Mouse (Mus musculus) testis, adult 2 months (tissue): Measurements from ENCODE around the gene Pola2.

ENCODE experiments used
- CTCF ChIP-seq: fragments of 200-500 bp; IDR thresholded peaks from 2 replicates; pipeline ENCODE4 v1.5.1; 2012; ENCODE audit warnings: low read depth, mild to moderate bottlenecking, inconsistent platforms, low read length, moderate library complexity; ENCODE audit not compliant: control insufficient read depth, insufficient read depth, insufficient replicate concordance
- POLR2A ChIP-seq: fragments of 200-500 bp; IDR thresholded peaks from 2 replicates; pipeline ENCODE4 v1.6.1; 2012; ENCODE audit warnings: low read depth, mild to moderate bottlenecking, inconsistent platforms, low read length, moderate library complexity; ENCODE audit not compliant: control insufficient read depth

DNA sequence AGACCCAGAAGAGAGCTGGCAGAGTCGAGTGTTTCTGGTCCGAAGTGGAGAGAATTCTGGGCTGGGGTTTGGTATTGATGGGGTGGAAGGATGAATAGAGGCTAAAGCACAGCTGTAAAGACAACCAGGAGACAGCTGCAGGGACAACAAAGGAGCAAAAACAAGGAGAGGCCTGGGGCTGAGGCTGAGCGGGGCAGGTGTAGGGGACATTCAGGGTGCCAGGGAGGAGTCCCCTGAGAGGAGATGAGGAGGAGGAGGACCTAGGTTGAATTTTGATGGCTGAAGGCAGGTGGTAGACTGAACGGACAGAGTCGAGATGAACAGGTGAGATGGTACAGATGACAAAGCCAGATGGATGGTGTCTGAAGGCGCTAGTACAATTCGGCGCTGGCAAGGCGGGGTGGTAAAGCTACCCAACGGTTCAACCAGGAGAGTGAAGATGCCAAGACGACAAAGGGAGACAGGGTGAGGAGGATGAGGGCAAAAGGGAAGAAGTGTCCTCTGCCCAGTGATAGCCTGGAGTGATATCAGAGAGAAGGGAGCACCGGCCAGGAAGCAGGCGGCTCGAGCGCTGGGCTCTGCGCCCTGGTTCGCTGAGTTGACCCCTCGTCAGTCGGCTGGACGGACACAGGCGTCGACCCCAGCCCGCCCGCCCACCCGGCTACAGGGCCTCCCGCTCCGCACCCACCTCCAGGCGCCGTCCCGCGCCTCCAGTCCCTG, 70.6 kb downstream of the Pola2 start:
- TF ChIP-seq POLR2A (no peak), CTCF (no peak)
